Mouse (Mus musculus): ENCODE data around the gene Adam22. TPM values are rescaled to one million over a fixed set of nuclear protein-coding genes. Genes with fewer than 3 reads are reported as not detected.

Adam22 gene
- polyA plus RNA-seq (2016; fragmentation: Nextera tagmentation; extraction: Ambion mirVana) = 6.9 and 10.6 TPM in 2 replicates

- peak; percentile 80 for DNase-seq (ENCODE audit: low spot score)
- Histone ChIP-seq H3K27me3 (ENCODE audit: insufficient read depth, poor library complexity, severe bottlenecking) (peaks cover 19% of the 10 kb centered on the region; the same call in 1 of the 2 replicates), H3K9me3 (no peaks in the 10 kb centered on the region), H3K4me1 (replicated peaks) (peaks cover 7% of the 10 kb centered on the region), H3K36me3 (no peaks in the 10 kb centered on the region), H3K4me3 (peak within 1 kb of the TSS; percentile 74), H3K27ac (peak within 1 kb of the TSS; percentile 87)
- under 1% methylated on average over 55 of the region's 55 CpGs for WGBS
Measured at GRCm38 (mm10) chr5:8367614-8368327, at the start of gene Adam22. Adam22 (minus strand) TSS chr5:8368160.

GRCm38 (mm10) chr5:8417443-8417842, 49.5 kb upstream of the Adam22 start:
- Histone ChIP-seq H3K36me3 (peaks cover 83% of the 10 kb centered on the region), H3K27ac (no peak overlapping the region)
- WGBS = 41% methylated on average over 1 of the region's 1 CpGs

GRCm38 (mm10) chr5:8416683-8417413, 48.9 kb upstream of the Adam22 start:
- DNase-seq (ENCODE audit: low spot score) = no peak
- no peaks in the 10 kb centered on the region for H3K9me3 ChIP-seq
- peaks cover 11% of the 10 kb centered on the region for H3K4me1 ChIP-seq (replicated peaks)
- WGBS = 94% methylated on average over 3 of the region's 3 CpGs
- no peak overlapping the region for H3K27ac ChIP-seq
- peaks cover 89% of the 10 kb centered on the region for H3K36me3 ChIP-seq
- H3K4me3 ChIP-seq = no peak overlapping the region
- no peaks in the 10 kb centered on the region for H3K27me3 ChIP-seq (ENCODE audit: insufficient read depth, poor library complexity, severe bottlenecking)

More at GRCm38 (mm10) chr5:8417443-8417842, 49.5 kb upstream of the Adam22 start:
- Histone ChIP-seq H3K4me3 (no peak overlapping the region), H3K4me1 (replicated peaks) (peaks cover 11% of the 10 kb centered on the region), H3K27me3 (ENCODE audit: insufficient read depth, poor library complexity, severe bottlenecking) (no peaks in the 10 kb centered on the region), H3K9me3 (no peaks in the 10 kb centered on the region)
- no peak for DNase-seq (ENCODE audit: low spot score)

DNA sequence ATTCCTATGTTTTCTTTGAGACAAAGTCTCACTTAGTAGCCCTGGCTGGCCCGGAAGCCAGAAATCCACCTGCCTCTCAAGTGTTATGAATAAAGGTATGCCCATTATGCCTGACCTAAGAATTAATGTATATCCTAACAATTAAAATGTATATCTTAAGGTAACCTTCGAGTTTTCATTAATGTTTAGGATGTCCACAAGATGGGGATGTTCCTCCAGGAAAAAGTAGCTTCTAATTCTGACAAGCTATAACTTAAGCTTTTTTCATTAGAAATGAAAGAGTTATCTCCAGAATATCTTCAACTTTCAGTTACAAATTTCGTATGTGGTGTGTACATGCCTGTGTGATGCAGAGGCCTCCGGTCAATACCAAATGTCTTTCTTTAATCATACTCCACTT, 40.8 kb upstream of the Adam22 start:
- H3K4me1 ChIP-seq (replicated peaks) = no peaks in the 10 kb centered on the region
- peaks cover 97% of the 10 kb centered on the region for H3K36me3 ChIP-seq
- no peak for DNase-seq (ENCODE audit: low spot score)
- no peak overlapping the region for H3K27ac ChIP-seq
- H3K27me3 ChIP-seq (ENCODE audit: insufficient read depth, poor library complexity, severe bottlenecking) = no peaks in the 10 kb centered on the region
- no peaks in the 10 kb centered on the region for H3K9me3 ChIP-seq
- no peak overlapping the region for H3K4me3 ChIP-seq
- WGBS = 93% methylated on average over 4 of the region's 4 CpGs

GRCm38 (mm10) chr5:8397587-8398249, 29.8 kb upstream of the Adam22 start:
- 95% methylated on average over 13 of the region's 13 CpGs for WGBS
- Histone ChIP-seq H3K4me3 (no peak overlapping the region), H3K4me1 (replicated peaks) (no peaks in the 10 kb centered on the region), H3K9me3 (no peaks in the 10 kb centered on the region), H3K27me3 (ENCODE audit: insufficient read depth, poor library complexity, severe bottlenecking) (no peaks in the 10 kb centered on the region), H3K36me3 (peaks cover 73% of the 10 kb centered on the region), H3K27ac (no peak overlapping the region)
- no peak for DNase-seq (ENCODE audit: low spot score)

- no peak overlapping the region for H3K4me3 ChIP-seq
- no peaks in the 10 kb centered on the region for H3K9me3 ChIP-seq
- H3K27ac ChIP-seq = no peak overlapping the region
- DNase-seq (ENCODE audit: low spot score) = no peak
- no peaks in the 10 kb centered on the region for H3K27me3 ChIP-seq (ENCODE audit: insufficient read depth, poor library complexity, severe bottlenecking)
- H3K4me1 ChIP-seq (replicated peaks) = no peaks in the 10 kb centered on the region
- 73% methylated on average over 1 of the region's 1 CpGs for WGBS
- H3K36me3 ChIP-seq = peaks cover 38% of the 10 kb centered on the region
Measured at GRCm38 (mm10) chr5:8393891-8394583, 26.1 kb upstream of the Adam22 start.

DNA sequence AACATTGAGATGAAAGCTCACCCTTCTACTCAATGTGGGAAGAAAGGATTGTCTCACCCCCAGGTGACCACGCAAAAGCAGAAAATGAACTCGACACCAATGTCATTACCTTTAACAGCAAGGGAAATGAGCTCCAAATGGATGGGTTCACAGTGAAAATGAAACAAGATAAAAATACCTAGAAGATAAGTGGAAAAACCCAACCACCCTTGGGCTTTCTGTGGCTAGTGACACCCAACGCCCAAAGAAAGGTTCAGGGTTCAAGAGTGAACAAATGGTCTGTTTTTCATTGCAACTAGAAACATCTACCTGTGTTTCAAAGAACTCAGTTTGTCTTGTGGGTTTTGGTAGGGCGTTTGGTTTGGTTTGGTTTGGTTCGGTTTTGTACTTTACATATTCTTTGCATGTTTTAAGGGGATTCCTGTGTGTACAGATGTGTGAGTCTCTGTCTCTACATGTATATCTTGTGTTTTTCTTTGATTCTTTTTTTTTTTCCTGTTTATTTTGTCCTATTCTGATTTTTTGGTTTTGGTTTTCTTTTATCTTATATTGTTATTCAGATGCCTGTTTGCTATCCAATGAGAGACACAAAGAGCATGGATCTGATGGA, 6.4 kb upstream of the Adam22 start:
- Histone ChIP-seq H3K9me3 (no peaks in the 10 kb centered on the region), H3K4me3 (no peak overlapping the region), H3K36me3 (no peaks in the 10 kb centered on the region), H3K4me1 (replicated peaks) (no peaks in the 10 kb centered on the region), H3K27ac (no peak overlapping the region), H3K27me3 (ENCODE audit: insufficient read depth, poor library complexity, severe bottlenecking) (no peaks in the 10 kb centered on the region)
- WGBS = 90% methylated on average over 5 of the region's 5 CpGs
- DNase-seq (ENCODE audit: low spot score) = no peak

- WGBS = 82% methylated on average over 4 of the region's 4 CpGs
- no peaks in the 10 kb centered on the region for H3K9me3 ChIP-seq
- H3K36me3 ChIP-seq = no peaks in the 10 kb centered on the region
- no peak overlapping the region for H3K4me3 ChIP-seq
- DNase-seq (ENCODE audit: low spot score) = no peak
- no peak overlapping the region for H3K27ac ChIP-seq
- H3K4me1 ChIP-seq (replicated peaks) = no peaks in the 10 kb centered on the region
- H3K27me3 ChIP-seq (ENCODE audit: insufficient read depth, poor library complexity, severe bottlenecking) = peaks cover 8% of the 10 kb centered on the region; the same call in 1 of the 2 replicates
Measured at GRCm38 (mm10) chr5:8373415-8373814, 5.5 kb upstream of the Adam22 start.

GRCm38 (mm10) chr5:8368781-8369180, 821 bp upstream of the Adam22 start:
- DNase-seq (ENCODE audit: low spot score) = no peak
- Histone ChIP-seq H3K27me3 (ENCODE audit: insufficient read depth, poor library complexity, severe bottlenecking) (peaks cover 19% of the 10 kb centered on the region; the same call in 1 of the 2 replicates), H3K4me1 (replicated peaks) (peaks cover 7% of the 10 kb centered on the region), H3K36me3 (no peaks in the 10 kb centered on the region), H3K27ac (no peak overlapping the region), H3K4me3 (no peak overlapping the region), H3K9me3 (no peaks in the 10 kb centered on the region)
- WGBS = 90% methylated on average over 5 of the region's 5 CpGs

DNA sequence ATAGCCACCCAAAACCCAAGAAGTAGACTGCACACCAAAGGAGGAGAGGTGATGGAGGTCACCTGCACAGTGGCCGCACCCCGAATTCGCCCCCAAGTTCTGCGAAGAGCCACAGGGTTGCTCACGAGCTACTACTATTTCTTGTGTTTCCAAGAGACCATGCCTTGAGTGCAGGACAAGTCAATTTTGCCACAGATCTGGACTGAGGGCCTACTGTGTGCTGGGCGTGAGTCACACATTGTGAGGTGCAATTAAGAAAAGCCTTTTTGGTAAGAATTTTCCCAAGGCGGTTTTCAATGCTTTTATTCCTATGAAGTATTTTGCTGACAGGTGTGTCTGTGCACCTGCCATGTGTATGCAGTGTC, 350 bp upstream of the Adam22 start:
- WGBS = 38% methylated on average over 7 of the region's 7 CpGs
- no peaks in the 10 kb centered on the region for H3K9me3 ChIP-seq
- H3K4me1 ChIP-seq (replicated peaks) = peaks cover 7% of the 10 kb centered on the region
- H3K4me3 ChIP-seq = peak overlapping the region; percentile 74
- H3K36me3 ChIP-seq = no peaks in the 10 kb centered on the region
- no peak for DNase-seq (ENCODE audit: low spot score)
- H3K27ac ChIP-seq = peak overlapping the region; percentile 87
- H3K27me3 ChIP-seq (ENCODE audit: insufficient read depth, poor library complexity, severe bottlenecking) = peaks cover 19% of the 10 kb centered on the region; the same call in 1 of the 2 replicates

GRCm38 (mm10) chr5:8366771-8367613, 968 bp downstream of the Adam22 start:
- Histone ChIP-seq H3K4me3 (peak overlapping the region; percentile 74), H3K27ac (peak overlapping the region; percentile 87), H3K4me1 (replicated peaks) (peaks cover 7% of the 10 kb centered on the region), H3K36me3 (no peaks in the 10 kb centered on the region), H3K9me3 (no peaks in the 10 kb centered on the region), H3K27me3 (ENCODE audit: insufficient read depth, poor library complexity, severe bottlenecking) (peaks cover 19% of the 10 kb centered on the region; the same call in 1 of the 2 replicates)
- WGBS = 2% methylated on average over 25 of the region's 25 CpGs
- DNase-seq (ENCODE audit: low spot score) = peak; percentile 46
